Mouse (Mus musculus) B cell, adult 67 days (primary cell): ENCODE results near the gene Pfpl. TPM values are rescaled to one million over a fixed set of nuclear protein-coding genes. Genes with fewer than 3 reads are reported as not detected.

Experiments used
- total RNA-seq, 2 experiments: library from RNA; stranded (reverse); gene quantifications; 4 replicates each; pipeline ENCODE4 v1.2.4; 2023

Pfpl gene
- not detected for total RNA-seq

DNA sequence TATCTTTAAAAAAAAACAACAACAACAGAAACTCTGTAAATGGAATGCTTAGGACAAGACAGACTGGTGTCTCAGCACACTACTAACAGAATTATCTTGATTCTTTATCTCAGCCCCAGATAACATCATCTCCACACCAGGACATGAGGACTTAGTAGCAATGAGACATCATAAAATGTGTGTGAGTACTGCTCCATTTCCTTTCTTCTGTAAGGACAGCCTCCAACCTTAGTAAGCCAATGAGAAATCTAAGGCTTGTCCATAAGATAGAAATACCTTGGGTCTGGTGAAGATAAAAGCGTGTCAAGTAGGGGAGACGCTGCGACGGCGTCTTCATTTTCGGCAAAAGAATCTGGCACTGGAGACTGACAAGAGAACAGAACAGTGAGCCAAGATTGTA is at the start of gene Pfpl:
Gene Pfpl, plus strand, starts transcription at position 301 of the 400 bp plus-strand sequence.

GRCm38 (mm10) chr19:12386979-12387378 is 40.7 kb upstream of the Pfpl start, which contains the start of gene Olfr1440:
Olfr1440 (plus strand) TSS chr19:12387279.

DNA sequence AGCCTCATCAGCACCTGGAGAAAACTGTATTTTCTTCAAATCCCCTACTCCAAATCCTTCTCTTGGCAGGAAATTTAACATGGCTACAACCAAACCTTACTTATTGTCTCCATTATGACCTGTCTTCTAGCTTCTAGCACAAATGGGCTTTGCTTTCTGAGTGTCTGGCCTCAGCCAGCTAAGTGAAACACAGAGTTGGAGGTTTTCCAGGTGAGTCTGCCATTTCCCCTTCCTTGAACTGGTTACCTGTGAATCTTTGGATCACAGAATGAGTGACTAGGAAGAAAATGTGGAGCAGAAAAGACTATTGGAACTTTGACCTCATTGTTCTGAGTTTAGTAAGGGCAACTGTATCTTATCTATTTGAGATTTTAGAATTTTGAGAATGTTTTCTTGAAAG is 10.3 kb upstream of the Pfpl start, which contains the start of gene Olfr1441:
Gene Olfr1441, plus strand, starts transcription at position 73 of the 400 bp plus-strand sequence.

GRCm38 (mm10) chr19:12460282-12461249 is 32.9 kb downstream of the Pfpl start, which contains the start of gene Mpeg1:
Mpeg1 (plus strand) TSS chr19:12460779.

Other genes starting within 250 kb of the Pfpl start
- gene Olfr1431, start 227.3 kb upstream of the Pfpl start, total RNA-seq: not detected
- not detected for gene Olfr1432, start 195.3 kb upstream of the Pfpl start, total RNA-seq
- gene Olfr262, start 186.2 kb upstream of the Pfpl start, total RNA-seq: not detected
- gene Olfr235, start 166.9 kb upstream of the Pfpl start, total RNA-seq: not detected
- gene Olfr1434, start 148.1 kb upstream of the Pfpl start, total RNA-seq: not detected
- not detected for gene Olfr1436, start 128.8 kb upstream of the Pfpl start, total RNA-seq
- not detected for gene Olfr1437, start 102.8 kb upstream of the Pfpl start, total RNA-seq
- gene Olfr1438-ps1, start 92.0 kb upstream of the Pfpl start, total RNA-seq: not detected
- not detected for gene Olfr1440, start 40.6 kb upstream of the Pfpl start, total RNA-seq
- gene Olfr1441, start 10.5 kb upstream of the Pfpl start, total RNA-seq: not detected
- gene Mpeg1, start 32.9 kb downstream of the Pfpl start, total RNA-seq: 10 to 100 TPM; 28.9 to 39.3 TPM
- gene Dtx4, start 73.5 kb downstream of the Pfpl start, total RNA-seq: 1 to 10 TPM; 6.6 to 9.8 TPM
- 100 to 1,000 TPM; 155 to 164 TPM for gene Fam111a, start 117.8 kb downstream of the Pfpl start, total RNA-seq
- not detected for gene Gm4952, start 172.1 kb downstream of the Pfpl start, total RNA-seq
- not detected for gene Glyat, start 205.4 kb downstream of the Pfpl start, total RNA-seq
- not detected for gene Olfr1442, start 242.5 kb downstream of the Pfpl start, total RNA-seq